Mouse (Mus musculus) liver, postnatal 0 days (tissue): ENCODE results near the gene Magix.

Source experiments
- CTCF ChIP-seq: sonication (generic); IDR thresholded peaks from 2 replicates; pipeline ENCODE4 v1.5.1; 2016; ENCODE audit warnings: antibody characterized with exemption, low read depth
- EP300 ChIP-seq: IDR thresholded peaks from 2 replicates; pipeline ENCODE4 v1.6.1; 2016; ENCODE audit warnings: antibody characterized with exemption, low read depth, mild to moderate bottlenecking

DNA sequence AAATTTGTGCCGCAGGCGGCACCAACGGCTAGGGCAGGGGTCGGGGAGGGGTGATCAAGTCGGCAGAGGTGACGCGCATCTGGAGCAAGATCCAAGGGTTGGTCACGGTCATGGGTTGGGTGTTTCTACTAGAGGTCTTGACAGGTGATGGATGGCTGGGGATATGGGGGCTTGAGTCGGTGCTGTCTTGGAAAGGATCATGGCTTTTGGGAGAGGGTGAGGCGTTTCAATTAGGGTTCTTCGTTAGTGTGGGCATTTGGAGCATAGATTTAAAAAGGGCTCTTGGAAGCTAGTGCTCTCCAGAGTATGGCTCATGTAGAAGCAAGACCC lies 41.2 kb upstream of the Magix start:
- TF ChIP-seq CTCF (no peak), EP300 (0 out of 2 replicates have a peak, but pooled peaks have one; percentile 13)
